Mouse (Mus musculus) myocyte (in vitro differentiated cells): ENCODE measurements around the gene Atp5b.

Experiments
- CEBPB ChIP-seq: IDR thresholded peaks from 2 replicates; pipeline ENCODE4 v1.6.1; 2011; ENCODE audit warnings: mild to moderate bottlenecking, moderate library complexity; ENCODE audit not compliant: poor library complexity, insufficient read depth, severe bottlenecking
- E2F4 ChIP-seq: IDR thresholded peaks from one replicate; pipeline ENCODE4 v1.6.1; 2011; ENCODE audit warnings: mild to moderate bottlenecking, control low read depth, moderate library complexity; ENCODE audit not compliant: insufficient read depth
- MAX ChIP-seq: IDR thresholded peaks from one replicate; pipeline ENCODE4 v1.6.1; 2011; ENCODE audit warnings: low read depth, mild to moderate bottlenecking, control low read depth
- MYOD1 ChIP-seq, 3 experiments: IDR thresholded peaks; one replicate each; pipeline ENCODE4 v1.6.1; 2011; ENCODE audit warnings: control low read depth in 2 of 3, low read depth in 2 of 3, mild to moderate bottlenecking in 2 of 3, moderate library complexity in 1 of 3; ENCODE audit not compliant: insufficient read length in 2 of 3, control insufficient read depth in 1 of 3
- MYOG ChIP-seq, 3 experiments: IDR thresholded peaks; one replicate each; pipeline ENCODE4 v1.6.1; 2011; ENCODE audit warnings: control low read depth in 2 of 3, low read depth in 2 of 3, mild to moderate bottlenecking in 2 of 3; ENCODE audit not compliant: insufficient read length in 2 of 3, control insufficient read depth in 1 of 3, insufficient read depth in 1 of 3
- POLR2A ChIP-seq: IDR thresholded peaks from one replicate; pipeline ENCODE4 v1.6.1; 2011; ENCODE audit warnings: low read depth, mild to moderate bottlenecking, control low read depth, moderate library complexity; ENCODE audit not compliant: insufficient read length
- POLR2AphosphoS2 ChIP-seq: IDR thresholded peaks from one replicate; pipeline ENCODE4 v1.6.1; 2011; ENCODE audit warnings: low read depth, control low read depth; ENCODE audit not compliant: insufficient read length
- REST ChIP-seq: IDR thresholded peaks from one replicate; pipeline ENCODE4 v1.6.1; 2011; ENCODE audit warnings: mild to moderate bottlenecking, control low read depth, moderate library complexity; ENCODE audit not compliant: insufficient read depth, insufficient read length
- SRF ChIP-seq: IDR thresholded peaks from one replicate; pipeline ENCODE4 v1.6.1; 2011; ENCODE audit warnings: low read depth; ENCODE audit not compliant: control insufficient read depth, insufficient read length
- TCF12 ChIP-seq: IDR thresholded peaks from one replicate; pipeline ENCODE4 v1.6.1; 2011; ENCODE audit warnings: mild to moderate bottlenecking, control low read depth; ENCODE audit not compliant: poor library complexity, insufficient read depth, severe bottlenecking
- TCF3 ChIP-seq: IDR thresholded peaks from one replicate; pipeline ENCODE4 v1.6.1; 2011; ENCODE audit warnings: low read depth, control low read depth; ENCODE audit not compliant: insufficient read length
- USF1 ChIP-seq: IDR thresholded peaks from one replicate; pipeline ENCODE4 v1.6.1; 2011; ENCODE audit warnings: low read depth, mild to moderate bottlenecking, control low read depth, moderate library complexity

- TF ChIP-seq E2F4 (no peak), POLR2A (no peak), TCF12 (no peak), SRF (no peak), MYOD1 (IDR thresholded peaks at IDR 0.05; ENCODE audit: control insufficient read depth in 1 of 3, insufficient read length in 2 of 3, low read depth in 2 of 3) (no peak), USF1 (no peak), POLR2AphosphoS2 (peak; percentile 64), MAX (no peak), REST (no peak), MYOG (IDR thresholded peaks at IDR 0.05; ENCODE audit: control insufficient read depth in 1 of 3, insufficient read depth in 1 of 3, insufficient read length in 2 of 3, low read depth in 2 of 3) (no peak), CEBPB (no peak), TCF3 (no peak)
These were observed 30.1 kb upstream of the Atp5b start for GRCm38 (mm10) chr10:128053001-128053400.
